Mouse (Mus musculus): ENCODE data around the gene Gm49342. TPM values are rescaled to one million over a fixed set of nuclear protein-coding genes. Genes with fewer than 3 reads are reported as not detected.
A peak's percentile ranks its signal among the peaks of the same experiment; 100 is the strongest.
"Not testable (repeated sequence)": the region's sequence is repeated elsewhere in the genome, so short reads cannot be mapped to it uniquely, and the experiment has no call there.

Gene Gm49342
- not detected in 2 replicates for polyA plus RNA-seq (2016; fragmentation: Nextera tagmentation; extraction: Ambion mirVana)

DNA sequence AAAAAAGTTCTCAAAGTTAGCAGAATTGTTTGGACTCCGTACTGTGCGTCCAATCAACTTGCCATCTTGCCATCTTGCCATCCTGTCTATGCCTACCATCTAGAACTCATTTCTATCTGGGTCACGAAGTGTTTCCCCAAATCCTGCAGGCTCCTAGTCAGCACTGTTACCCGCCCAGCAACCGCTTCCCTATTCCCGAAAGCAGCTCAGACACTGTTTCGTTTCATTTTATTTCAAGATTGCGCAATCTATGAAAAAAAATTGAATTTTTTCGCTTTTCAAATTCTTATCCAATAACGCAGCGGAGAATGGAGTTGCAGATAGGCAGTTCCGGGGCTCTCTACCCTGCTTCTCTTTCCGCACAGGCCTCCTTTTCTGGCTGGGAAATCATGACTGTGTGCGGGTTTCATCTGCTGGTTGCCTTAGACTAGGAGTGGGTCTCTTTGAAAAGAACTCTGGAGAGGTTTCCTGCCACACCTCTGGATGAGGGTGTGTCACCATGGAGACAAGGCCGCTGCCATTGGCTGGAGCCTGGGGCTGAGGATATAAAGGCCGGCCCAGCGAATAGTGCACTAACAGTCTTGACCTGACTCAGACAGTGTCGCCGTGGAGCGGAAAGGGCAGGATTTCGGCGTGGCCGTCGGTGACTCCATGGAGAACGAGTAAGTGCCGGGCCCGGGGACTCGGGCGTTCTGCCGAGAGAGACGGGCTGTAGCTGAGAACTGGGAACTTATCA lies at the start of gene Gm49342:
Gene Gm49342, plus strand, starts transcription at position 586 of the 736 bp plus-strand sequence.
- WGBS, result 20% methylated on average over 31 of the region's 31 CpGs
- H3K9me3 ChIP-seq (replicated peaks), result no peaks in the 10 kb centered on the region
- no peaks in the 10 kb centered on the region for H3K27me3 ChIP-seq (ENCODE audit: low read depth, poor library complexity, severe bottlenecking)
- H3K4me1 ChIP-seq, result peaks cover 12% of the 10 kb centered on the region
- peak within 1 kb of the TSS; percentile 59 for H3K4me3 ChIP-seq
- H3K27ac ChIP-seq (replicated peaks), result peak within 1 kb of the TSS; percentile 88
- H3K36me3 ChIP-seq, result peaks cover 11% of the 10 kb centered on the region
- peak; percentile 97 for DNase-seq (ENCODE audit: low spot score)

DNA sequence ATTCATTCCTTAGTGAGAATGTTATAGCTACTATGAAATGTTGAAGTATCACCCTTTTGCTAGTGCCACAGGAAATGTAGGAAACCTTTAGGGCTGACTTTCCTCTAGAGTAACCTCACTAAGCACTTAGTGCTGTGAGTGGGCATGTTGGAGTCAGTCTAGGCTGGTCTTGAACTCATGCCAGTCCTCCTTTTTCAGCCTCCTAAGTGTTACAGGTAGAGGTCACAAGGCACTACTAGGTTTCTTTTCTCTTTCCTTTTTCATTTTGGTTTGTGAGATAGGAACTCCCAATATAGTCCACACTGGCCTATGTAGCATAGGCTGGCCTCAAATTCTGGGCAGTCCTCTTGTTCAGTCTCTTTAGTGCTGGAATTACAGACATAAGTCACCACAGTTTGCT lies 48.9 kb upstream of the Gm49342 start:
- no peak overlapping the region for H3K27ac ChIP-seq (replicated peaks)
- no peaks in the 10 kb centered on the region for H3K36me3 ChIP-seq
- H3K4me1 ChIP-seq, result peaks cover 17% of the 10 kb centered on the region
- H3K9me3 ChIP-seq (replicated peaks), result no peaks in the 10 kb centered on the region
- DNase-seq (ENCODE audit: low spot score), result no peak
- no peak overlapping the region for H3K4me3 ChIP-seq
- H3K27me3 ChIP-seq (ENCODE audit: low read depth, poor library complexity, severe bottlenecking), result peaks cover 33% of the 10 kb centered on the region

DNA sequence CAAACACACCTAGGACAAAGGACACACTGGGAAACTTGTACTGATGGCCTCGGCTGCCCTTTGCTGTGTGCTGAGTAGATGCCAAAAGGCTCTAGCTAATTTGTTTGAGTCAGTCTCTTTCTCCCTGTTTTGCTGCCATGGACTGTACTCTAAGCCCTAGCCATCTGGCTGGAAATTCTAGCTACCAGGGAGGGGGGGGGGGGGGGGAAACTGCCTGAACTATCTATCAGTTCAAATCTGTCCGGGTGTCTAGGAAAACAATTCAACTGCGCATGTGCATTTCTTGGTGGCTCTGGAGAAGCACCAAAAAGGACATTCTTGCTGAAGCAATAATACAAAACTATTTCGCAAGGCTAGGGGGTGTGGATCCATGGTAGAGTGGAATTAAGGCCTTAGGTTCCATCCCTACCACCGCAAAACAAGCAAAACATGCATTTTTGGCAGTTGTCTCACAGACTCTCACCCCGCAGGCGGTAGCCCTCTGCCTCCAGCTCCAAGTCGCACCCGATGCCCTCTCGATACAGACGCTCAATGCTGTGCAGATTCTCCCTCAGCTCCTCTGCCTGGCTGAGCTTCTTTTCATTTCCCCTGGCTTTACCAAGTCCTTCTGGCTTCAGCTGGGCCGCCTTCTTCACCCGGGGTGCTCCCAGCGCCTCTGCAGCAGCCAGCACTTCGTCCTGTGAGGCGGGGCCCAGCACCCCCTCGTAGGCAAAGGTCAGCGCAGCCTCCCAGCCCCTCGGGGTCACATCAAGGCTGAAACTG lies 48.2 kb upstream of the Gm49342 start:
- WGBS, result 17% methylated on average over 19 of the region's 19 CpGs
- peak overlapping the region; percentile 56 for H3K4me3 ChIP-seq
- no peaks in the 10 kb centered on the region for H3K9me3 ChIP-seq (replicated peaks)
- H3K27me3 ChIP-seq (ENCODE audit: low read depth, poor library complexity, severe bottlenecking), result peaks cover 33% of the 10 kb centered on the region
- peak overlapping the region; percentile 47 for H3K27ac ChIP-seq (replicated peaks)
- H3K36me3 ChIP-seq, result no peaks in the 10 kb centered on the region
- H3K4me1 ChIP-seq, result peaks cover 17% of the 10 kb centered on the region
- peak; percentile 33 for DNase-seq (ENCODE audit: low spot score)

DNA sequence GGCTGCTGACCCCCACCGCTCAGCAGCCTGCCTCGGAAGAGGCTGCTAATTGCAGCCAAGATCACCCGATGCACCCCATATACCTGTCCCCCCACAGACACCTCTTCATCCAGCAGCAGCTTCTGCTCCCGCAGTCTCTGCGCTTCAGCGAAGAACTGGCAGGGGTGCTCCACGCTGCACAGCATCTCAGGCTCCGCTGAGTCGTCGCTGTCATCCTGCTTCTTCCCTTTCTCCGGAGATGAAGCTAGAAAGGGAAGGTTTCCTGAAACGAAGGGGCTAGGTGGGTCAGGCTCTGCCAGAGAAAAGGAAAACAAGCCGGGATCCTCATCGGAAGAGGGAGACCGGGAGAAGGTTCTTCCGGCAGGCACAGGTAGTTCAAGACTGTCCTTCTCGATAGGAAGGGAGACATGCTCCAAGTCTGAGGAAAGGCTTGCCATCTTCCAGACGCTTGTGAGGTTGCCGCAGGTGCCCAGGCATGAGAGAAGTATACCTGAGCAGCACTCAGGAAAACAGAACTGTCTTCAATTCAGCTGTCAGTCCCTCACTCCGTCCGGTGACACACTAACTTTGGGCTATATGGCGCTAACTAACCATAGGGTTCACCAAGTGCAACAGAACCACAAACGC lies 47.5 kb upstream of the Gm49342 start:
- Histone ChIP-seq H3K4me3 (peak overlapping the region; percentile 56), H3K9me3 (replicated peaks) (no peaks in the 10 kb centered on the region), H3K4me1 (peaks cover 17% of the 10 kb centered on the region), H3K27ac (replicated peaks) (peak overlapping the region; percentile 47), H3K36me3 (no peaks in the 10 kb centered on the region), H3K27me3 (ENCODE audit: low read depth, poor library complexity, severe bottlenecking) (peaks cover 33% of the 10 kb centered on the region)
- 19% methylated on average over 23 of the region's 23 CpGs for WGBS
- DNase-seq (ENCODE audit: low spot score), result peak; percentile 36

DNA sequence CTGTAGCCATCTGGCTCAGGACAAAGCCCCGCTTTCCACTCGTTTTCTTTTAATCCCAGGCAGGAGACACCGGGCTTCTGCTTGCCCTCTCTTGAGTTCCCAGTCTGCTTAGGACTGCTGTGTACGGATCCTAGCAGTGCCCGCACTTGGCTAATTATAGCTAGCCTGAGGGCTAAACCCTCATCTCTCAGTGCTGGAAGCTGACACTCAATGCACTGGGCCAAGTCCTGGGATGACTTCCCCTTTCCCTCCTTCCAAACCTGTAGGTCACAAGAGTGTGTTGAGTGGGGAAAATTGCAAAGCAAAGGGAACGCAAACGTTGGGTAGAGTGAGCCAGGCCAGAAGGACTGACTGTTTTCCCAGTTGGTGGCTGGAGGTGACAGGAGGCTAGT lies 46.9 kb upstream of the Gm49342 start, which contains the start of gene Klhl33:
Gene Klhl33, minus strand, starts transcription at position 134 of the 392 bp plus-strand sequence.
- peak; percentile 13 for DNase-seq (ENCODE audit: low spot score)
- 51% methylated on average over 7 of the region's 7 CpGs for WGBS
- Histone ChIP-seq H3K27ac (replicated peaks) (peak within 1 kb of the TSS; percentile 47), H3K4me3 (peak within 1 kb of the TSS; percentile 56), H3K36me3 (no peaks in the 10 kb centered on the region), H3K9me3 (replicated peaks) (no peaks in the 10 kb centered on the region), H3K4me1 (peaks cover 17% of the 10 kb centered on the region), H3K27me3 (ENCODE audit: low read depth, poor library complexity, severe bottlenecking) (peaks cover 33% of the 10 kb centered on the region)

DNA sequence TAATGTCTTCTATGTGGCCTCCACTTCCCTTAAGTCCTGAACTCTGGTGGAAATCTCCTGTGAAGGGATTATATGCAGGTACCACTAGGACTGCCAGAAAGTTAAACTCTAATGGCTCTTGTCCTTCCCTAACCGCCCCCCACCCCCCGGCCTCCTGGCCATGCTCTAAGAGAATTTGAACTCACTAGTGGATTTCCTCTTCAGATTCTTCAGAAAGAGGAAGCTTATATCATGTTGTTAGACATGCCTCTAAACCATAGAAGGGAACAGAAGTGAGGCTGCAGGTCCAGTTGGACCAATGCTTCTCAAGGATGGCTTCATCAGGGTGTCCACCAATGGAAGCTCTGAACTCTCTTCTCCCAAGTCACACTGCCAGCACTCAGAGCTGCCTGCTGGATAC lies 46.3 kb upstream of the Gm49342 start:
- 93% methylated on average over 2 of the region's 2 CpGs for WGBS
- DNase-seq (ENCODE audit: low spot score); H3K9me3 ChIP-seq (replicated peaks); H3K27ac ChIP-seq (replicated peaks); H3K4me3 ChIP-seq; H3K36me3 ChIP-seq: not testable (repeated sequence)
- peaks cover 33% of the 10 kb centered on the region for H3K27me3 ChIP-seq (ENCODE audit: low read depth, poor library complexity, severe bottlenecking)
- H3K4me1 ChIP-seq, result peaks cover 17% of the 10 kb centered on the region

DNA sequence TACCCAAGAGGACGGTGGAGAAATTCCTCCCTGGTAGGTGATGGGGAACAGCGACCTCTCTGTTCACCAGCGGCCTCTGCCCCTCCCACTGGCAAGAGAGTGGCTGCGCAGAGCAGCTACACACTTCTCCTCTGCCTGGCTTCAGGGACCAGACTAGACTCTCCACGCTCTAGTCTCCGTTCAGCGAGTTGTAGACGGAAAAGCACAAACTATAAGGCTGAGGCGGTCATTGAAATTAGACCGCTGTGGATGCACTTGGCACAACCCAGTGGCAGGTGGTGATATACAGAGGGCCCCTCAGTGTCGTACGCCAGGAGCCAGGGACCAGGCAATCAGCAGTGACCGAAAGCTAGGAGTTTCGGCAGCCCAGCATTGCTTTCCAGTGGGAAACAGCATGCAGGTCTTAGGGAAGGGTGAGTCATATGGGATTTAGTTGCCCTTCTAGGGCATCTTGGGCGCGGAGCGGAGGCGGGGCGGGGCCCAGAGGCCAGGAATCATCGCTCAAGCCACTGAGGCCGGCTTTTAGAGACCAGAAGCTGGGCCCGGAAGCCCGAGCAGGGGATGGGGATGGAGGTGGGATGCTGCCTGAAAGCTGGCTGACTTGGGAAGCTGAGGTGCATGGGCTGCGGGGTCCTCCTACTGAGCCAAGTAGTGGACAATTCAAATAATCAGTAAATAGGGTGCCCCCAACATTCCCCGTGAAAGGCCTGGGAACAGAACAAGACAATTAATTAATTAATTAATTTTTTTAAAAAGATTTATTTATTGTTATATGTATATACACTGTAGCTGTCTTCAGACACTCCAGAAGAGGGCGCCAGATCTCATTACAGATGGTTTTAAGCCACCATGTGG lies 40.1 kb upstream of the Gm49342 start:
- H3K4me1 ChIP-seq, result peaks cover 9% of the 10 kb centered on the region
- peak overlapping the region; percentile 77 for H3K27ac ChIP-seq (replicated peaks)
- 2% methylated on average over 26 of the region's 26 CpGs for WGBS

DNA sequence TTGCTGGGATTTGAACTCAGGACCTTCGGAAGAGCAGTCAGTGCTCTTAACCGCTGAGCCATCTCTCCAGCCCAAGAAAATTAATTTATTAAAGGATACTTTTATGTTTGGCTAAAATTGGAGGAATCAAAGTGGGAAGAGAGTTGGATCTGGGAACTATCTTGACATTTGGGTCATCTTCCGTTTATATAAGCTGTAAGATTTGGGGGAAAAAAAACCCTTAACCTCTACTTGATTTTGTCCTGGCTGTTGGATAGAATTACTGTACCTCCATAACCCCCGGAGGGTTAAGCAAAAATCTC lies 39.5 kb upstream of the Gm49342 start:
- Histone ChIP-seq H3K9me3 (replicated peaks) (no peaks in the 10 kb centered on the region), H3K27me3 (ENCODE audit: low read depth, poor library complexity, severe bottlenecking) (no peaks in the 10 kb centered on the region), H3K4me3 (no peak overlapping the region), H3K4me1 (peaks cover 9% of the 10 kb centered on the region), H3K36me3 (no peaks in the 10 kb centered on the region), H3K27ac (replicated peaks) (no peak overlapping the region)
- DNase-seq (ENCODE audit: low spot score), result no peak
- WGBS, result 86% methylated on average over 4 of the region's 4 CpGs

More for the DNA sequence above, 40.1 kb upstream of the Gm49342 start:
- Histone ChIP-seq H3K9me3 (replicated peaks) (no peaks in the 10 kb centered on the region), H3K36me3 (no peaks in the 10 kb centered on the region), H3K27me3 (ENCODE audit: low read depth, poor library complexity, severe bottlenecking) (no peaks in the 10 kb centered on the region), H3K4me3 (peak overlapping the region; percentile 60)
- DNase-seq (ENCODE audit: low spot score), result peak; percentile 67

DNA sequence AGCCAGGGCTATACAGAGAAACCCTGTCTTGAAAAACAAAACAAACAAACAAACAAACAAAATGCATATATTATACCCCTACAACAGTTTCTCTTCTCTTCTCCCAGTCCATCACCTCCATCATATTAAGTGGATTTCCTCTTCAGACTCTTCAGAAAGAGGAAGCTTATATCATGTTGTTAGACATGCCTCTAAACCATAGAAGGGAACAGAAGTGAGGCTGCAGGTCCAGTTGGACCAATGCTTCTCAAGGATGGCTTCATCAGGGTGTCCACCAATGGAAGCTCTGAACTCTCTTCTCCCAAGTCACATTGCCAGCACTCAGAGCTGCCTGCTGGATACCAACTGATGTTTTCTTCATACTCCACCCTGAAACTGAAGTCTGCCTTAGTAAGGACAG lies 39.0 kb upstream of the Gm49342 start:
- not testable (repeated sequence) for H3K27me3 ChIP-seq (ENCODE audit: low read depth, poor library complexity, severe bottlenecking); DNase-seq (ENCODE audit: low spot score); H3K4me3 ChIP-seq; H3K36me3 ChIP-seq; H3K27ac ChIP-seq (replicated peaks); H3K4me1 ChIP-seq; H3K9me3 ChIP-seq (replicated peaks)

DNA sequence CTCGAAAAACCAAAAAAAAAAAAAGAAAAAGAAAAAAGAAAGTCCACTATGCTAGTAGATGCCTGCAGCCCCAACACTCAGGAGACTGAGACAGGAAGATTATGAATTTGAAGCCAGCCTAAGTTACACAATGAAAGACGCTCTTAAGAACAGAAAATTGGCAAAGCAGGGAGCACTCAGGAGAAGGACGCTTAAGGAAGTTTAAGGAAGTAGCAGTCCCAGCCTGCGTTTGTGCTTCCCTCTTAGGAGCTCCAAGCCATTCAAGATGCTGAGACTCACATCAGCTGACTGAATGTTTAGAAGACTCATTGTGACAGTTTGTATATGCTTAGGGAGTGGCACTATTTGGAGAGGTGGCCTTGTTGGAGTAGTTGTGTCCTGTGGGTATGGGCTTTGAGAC lies 36.2 kb upstream of the Gm49342 start:
- 86% methylated on average over 4 of the region's 4 CpGs for WGBS
- H3K27ac ChIP-seq (replicated peaks), result no peak overlapping the region
- H3K4me1 ChIP-seq, result peaks cover 9% of the 10 kb centered on the region
- no peak for DNase-seq (ENCODE audit: low spot score)
- no peaks in the 10 kb centered on the region for H3K27me3 ChIP-seq (ENCODE audit: low read depth, poor library complexity, severe bottlenecking)
- peaks cover 27% of the 10 kb centered on the region for H3K36me3 ChIP-seq
- H3K9me3 ChIP-seq (replicated peaks), result no peaks in the 10 kb centered on the region
- no peak overlapping the region for H3K4me3 ChIP-seq

DNA sequence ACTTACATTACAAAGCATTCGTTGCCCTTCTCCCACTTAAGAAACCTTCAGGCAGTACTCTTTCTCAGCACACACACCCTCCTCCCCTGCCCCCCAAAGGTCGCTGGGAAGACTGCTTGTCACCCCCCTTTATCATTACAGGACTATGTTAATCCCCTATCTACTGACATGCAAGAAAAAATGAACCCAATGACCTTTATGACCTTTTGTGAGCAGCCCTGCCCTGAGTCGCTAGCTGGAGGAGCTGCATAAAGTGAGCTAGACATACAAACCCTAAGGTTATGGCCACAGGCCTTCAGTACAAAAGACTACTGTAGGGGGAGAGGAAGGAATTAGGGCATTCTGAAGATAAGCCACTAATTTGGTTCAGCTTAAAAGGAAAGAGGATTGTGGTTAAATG lies 33.0 kb upstream of the Gm49342 start:
- DNase-seq (ENCODE audit: low spot score), result no peak
- Histone ChIP-seq H3K27me3 (ENCODE audit: low read depth, poor library complexity, severe bottlenecking) (no peaks in the 10 kb centered on the region), H3K4me3 (no peak overlapping the region), H3K4me1 (no peaks in the 10 kb centered on the region), H3K27ac (replicated peaks) (no peak overlapping the region), H3K9me3 (replicated peaks) (no peaks in the 10 kb centered on the region), H3K36me3 (peaks cover 57% of the 10 kb centered on the region)
- 66% methylated on average over 3 of the region's 3 CpGs for WGBS

DNA sequence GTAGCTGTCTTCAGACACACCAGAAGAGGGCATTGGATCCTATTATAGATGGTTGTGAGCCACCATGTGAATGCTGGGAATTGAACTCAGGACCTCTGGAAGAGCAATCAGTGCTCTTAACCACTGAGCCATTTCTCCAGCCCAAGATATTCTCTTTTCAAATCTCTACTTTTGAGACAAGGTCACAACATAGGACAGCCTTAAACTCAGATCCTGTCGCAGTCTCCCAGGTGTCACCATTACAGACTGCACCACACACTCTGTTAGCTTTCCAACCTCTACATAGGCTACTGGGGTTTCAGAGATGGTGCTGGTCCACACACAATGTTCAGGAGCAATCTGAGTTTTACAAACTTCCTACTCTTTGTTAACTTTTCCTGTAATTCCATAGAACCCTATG lies 20.9 kb upstream of the Gm49342 start:
- 81% methylated on average over 1 of the region's 1 CpGs for WGBS
- H3K36me3 ChIP-seq, result peaks cover 54% of the 10 kb centered on the region
- not testable (repeated sequence) for H3K27ac ChIP-seq (replicated peaks); H3K9me3 ChIP-seq (replicated peaks); DNase-seq (ENCODE audit: low spot score); H3K27me3 ChIP-seq (ENCODE audit: low read depth, poor library complexity, severe bottlenecking)
- H3K4me3 ChIP-seq, result peak overlapping the region; percentile 90
- H3K4me1 ChIP-seq, result peaks cover 23% of the 10 kb centered on the region
